Mouse (Mus musculus) spleen, postnatal 4 days (tissue): Measurements from ENCODE around the gene Myl3.

ENCODE experiments used
- DNase-seq, 2 experiments: peaks; one replicate each; pipeline ENCODE4 v3.0.0; 2022; ENCODE audit warnings: low spot score in 2 of 2

Gene Myl3

DNA sequence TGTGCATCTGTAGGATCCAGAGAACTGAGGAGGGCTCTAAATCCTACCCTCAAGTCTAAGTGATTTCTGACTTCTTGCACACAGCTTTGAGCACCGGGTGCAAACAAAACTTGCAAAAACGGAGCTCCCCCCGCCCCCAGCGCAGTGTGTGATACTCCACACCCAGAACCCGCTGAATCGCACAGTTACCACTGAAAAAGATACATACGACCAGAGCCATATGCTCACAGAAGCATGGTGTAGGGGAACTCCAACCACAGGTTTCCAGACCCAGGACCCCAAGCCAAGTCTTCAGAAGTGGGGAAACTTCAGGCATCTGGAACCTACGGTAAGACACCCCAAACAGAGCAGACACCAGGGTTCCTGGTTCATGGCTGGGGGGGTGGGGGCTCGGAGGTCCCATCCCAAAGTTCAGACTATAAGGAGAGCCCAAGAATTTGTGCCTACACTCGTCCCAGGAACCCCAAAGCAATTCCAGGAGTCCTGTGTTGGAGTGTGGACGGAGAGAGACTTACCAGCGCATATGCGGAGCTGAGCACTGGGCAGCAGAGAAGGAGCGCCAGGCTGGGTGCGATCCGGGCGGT, at the start of gene Myl3:
Myl3 (plus strand) TSS at position 151 of the 584 bp plus-strand sequence.
- no peak for DNase-seq

DNA sequence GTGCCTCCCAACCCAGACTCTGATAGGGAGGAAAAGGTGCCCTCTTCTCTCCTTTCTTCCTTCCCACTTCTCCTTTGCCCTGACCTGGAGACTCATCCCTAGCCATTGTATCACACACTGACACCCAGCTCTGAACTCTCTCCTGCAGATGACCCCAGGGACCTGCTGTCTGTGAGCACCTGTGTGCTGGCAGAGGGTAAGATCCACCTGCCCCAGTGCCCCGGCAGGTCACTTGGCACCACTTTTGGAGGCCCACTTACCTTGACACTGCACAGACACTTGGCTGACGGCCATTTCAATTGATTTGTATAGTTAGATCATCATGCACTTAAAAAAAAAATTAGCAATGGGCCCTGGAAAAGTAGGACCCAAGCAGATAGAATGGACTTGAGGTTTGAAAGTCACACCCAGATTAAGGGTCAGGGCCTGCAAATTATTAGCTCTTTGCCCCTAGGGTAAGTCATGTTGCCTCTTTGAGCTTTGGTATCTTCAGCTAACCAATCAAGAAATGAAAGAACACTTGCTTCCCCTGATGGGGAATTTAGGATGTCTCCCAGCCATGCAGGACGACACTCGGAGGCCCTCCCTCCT, 46.4 kb upstream of the Myl3 start:
- no peak for DNase-seq

DNA sequence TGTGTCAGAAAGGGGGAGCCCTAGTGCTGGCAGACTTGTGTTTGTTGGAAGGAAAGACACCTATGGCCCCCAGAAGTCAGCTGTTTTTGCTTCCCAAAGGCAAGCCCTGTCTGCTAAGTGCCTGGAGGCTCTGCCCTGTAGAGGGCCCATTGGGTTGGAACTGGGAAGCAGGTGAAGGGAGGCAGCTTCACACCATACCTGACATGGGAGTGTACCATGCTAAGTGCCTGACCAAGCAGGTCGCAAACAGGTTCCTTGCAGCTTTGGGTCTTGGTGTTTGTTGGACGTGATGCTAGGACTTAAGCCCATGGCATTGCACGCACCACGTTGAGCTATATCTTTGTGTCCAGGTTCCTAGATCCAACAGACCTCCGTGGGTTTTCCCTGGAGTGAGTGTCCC, 45.2 kb upstream of the Myl3 start:
- no peak for DNase-seq

DNA sequence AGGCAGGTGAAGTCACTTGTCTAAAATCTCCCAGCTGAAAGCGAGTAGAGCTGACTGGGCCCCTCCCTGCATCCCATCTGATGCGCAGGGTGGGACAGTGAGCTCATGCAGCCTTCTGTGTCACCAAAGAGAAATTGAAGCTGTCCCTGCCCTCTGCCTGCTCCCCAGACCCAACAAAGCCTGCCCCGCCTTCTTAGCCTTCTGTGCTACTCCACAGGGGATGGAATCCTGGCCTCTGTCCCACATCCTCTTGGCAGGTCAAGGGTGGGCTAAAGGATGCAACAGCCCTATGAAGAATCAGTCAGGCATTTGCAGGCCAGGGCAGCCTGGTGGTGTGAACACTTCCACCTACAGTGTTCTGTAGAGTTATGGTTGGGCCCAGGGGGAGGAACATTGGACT, 44.2 kb upstream of the Myl3 start:
- DNase-seq = no peak

DNA sequence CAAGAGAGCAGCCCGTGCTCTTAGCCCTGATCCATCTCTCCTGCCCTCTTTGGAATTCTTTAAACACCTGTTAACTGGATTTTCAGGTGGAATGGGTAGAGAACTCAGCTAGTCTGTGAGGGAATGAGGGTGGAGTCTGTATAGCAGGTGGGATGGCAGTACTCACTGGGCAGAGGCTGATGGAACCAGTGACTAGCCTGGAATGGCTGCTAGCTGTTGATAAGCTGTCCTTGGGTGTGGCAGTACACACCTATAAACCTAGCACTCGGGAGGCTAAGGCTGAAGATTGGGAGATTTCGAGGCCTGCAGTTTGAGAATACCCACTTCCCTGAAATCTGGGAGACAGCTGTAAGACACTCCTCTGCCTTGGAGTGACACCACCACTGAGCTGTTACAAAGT, 42.1 kb upstream of the Myl3 start:
- DNase-seq = no peak

DNA sequence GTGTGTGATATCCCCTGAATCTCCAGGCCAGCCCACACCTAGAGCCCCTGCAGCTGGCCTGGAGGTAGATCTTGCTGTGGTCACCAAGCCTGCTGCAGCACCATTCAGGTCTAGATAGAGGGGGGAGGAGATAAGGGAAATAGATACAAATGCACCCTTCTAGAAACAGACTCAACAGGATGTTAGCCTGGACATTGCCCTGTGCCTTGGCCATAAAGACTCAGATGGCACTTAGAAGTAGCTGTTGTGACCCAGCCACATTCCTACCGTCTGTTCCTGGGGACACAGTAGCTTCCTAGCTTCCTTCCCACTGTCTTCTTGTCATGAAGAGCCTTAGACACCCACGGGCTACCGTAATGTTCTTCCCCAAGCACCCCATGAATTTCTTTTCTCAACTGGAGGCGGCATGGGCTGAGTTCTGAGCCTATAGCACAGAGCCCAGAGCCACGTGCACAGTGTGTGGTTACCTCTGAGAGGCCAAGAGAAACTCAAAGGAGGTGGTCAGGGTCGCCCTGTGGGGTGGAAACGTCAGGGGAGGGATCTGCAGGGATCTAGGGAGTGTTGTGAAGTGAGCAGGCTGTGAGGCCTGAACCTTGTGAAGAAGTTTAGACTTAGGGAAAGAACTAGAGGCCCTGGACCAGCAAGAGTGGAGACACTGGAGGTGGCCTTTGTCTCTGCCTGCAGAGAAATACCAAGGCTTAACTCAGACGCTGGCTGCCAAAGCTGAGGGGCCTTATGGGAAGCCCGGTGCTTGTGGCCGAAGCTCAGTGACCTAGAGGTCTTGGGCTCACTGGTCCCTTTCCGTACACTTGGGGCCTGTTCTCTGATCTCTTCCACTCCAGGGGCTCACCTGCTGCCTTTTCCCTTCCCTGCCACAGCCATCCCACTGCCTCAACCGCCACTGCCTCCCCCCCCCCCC, 40.3 kb upstream of the Myl3 start:
- no peak for DNase-seq

DNA sequence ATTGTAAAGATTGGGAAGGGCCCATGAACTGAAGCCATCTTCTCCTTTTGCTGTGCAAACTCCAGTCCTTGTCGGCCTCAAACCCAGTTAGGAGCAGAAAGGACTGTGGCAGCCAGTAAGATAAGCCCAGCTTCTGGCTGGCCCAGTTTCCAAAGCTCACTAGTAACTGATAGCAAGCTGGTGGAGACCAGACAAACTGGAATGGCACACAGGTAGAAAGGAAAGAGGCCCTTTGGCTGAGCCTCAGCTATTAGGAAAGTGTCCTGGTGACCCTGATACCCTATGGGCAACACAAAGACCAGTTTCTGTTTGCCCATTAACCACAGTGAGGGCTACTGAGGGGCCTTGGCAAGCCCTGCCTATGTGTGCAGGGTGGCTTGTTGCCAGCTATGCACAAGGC, 38.8 kb upstream of the Myl3 start:
- no peak for DNase-seq

DNA sequence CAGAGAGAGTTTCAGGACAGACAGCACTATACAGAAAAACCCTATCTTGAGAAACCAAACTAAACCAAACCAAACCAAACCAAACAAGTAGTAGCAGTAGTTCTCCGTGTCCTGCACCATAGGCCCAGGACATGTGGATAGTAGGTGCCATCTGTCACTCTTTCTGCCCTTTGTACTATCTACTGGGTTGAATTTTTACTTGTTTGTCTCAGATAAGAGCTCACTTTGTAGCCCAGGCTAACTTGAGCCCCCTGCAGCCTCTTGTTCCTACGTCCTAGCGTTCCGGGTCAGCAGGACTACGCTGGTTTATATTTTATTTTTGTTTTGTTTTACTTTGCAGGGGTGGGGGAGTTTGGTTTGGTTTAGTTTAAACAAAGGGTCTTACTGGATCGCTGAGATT, 37.7 kb upstream of the Myl3 start:
- no peak for DNase-seq

DNA sequence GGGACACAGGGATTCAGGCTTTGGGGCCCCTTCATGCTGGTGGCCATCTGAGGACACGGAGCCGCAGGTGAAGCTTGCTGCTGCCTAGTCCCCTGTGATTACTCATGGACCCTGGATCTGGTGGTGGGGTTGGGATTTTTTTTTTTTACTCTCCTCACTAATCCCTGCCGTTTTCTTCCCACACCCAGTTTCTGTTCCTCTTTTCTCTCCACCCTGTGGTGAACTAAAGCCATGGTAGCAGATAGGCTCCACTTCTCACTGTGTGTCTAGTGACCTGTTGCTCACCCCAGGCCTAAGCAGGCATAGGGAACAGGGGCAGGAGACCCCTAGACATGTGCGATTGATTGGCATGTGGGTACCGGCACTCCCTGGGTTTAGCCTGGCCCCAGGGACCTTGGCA, 34.9 kb upstream of the Myl3 start:
- DNase-seq = no peak

DNA sequence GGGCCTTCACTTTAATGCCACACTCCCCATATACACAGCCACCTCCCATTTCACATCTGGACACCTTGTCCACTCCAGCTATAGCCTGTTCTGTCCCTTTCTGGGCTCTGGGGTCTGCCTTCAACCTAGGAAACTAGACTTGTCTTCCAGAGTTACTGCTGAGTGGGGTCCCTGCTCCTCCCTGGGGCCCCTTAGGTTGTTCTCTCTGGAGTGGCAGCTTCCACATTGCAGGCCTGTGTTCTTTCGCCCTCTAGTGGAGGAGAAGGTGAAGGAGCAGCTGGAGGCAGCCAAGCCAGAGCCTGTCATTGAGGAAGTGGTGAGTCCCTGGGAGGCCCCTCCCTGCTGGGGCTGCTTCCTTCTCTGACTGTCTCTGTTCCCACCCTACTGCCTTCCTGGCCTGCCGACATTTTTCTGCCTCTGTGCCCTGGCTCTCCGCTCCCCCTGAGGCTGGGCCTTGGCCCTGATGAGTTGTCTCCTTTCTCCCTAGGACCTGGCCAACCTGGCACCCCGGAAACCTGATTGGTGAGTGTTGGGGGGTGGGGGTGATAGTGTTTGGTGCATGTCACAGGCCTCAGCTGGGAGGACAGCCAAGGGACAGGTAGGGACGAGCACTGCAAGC, 31.9 kb upstream of the Myl3 start:
- DNase-seq = peak; percentile 77 to 83

DNA sequence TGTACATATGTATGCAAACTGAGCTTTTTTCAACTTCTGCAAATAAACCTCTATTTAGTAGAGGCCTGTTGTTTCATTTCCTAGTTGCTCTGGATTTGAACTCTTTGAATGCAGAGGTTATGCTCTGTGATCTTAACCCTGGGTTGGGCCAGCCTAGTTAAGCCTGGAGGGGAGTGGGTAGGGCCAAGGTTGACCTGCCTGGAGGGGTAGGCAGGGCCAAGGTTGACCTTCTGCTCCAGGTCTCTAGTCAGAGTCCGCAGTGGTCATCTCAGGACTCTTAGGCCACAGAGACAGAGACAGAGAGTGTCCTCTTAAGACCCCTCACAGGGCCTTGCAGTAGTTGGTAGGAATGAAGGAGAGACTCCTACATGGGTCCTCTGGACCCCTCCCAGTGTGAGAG, 30.1 kb upstream of the Myl3 start:
- DNase-seq = no peak

DNA sequence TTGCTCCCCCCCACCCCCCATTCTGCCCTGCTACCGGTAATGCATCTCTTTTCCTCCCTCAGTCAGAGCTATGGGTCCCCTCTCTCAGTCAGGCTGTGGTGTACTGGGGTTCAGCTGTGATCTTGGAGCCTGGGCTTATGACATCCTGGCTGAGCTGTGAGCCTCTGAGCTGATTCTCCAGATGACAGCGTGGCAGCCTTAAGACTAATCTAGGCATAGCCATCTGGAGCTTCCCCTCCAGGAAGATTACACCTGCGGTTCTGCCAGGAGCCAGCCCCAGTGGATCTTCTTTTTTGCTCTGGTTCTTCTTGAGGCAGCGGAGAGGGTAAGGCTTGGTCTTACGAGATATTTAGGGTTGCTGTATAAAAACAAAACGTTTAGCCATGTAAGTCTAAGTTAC, 29.7 kb upstream of the Myl3 start:
- DNase-seq = no peak

DNA sequence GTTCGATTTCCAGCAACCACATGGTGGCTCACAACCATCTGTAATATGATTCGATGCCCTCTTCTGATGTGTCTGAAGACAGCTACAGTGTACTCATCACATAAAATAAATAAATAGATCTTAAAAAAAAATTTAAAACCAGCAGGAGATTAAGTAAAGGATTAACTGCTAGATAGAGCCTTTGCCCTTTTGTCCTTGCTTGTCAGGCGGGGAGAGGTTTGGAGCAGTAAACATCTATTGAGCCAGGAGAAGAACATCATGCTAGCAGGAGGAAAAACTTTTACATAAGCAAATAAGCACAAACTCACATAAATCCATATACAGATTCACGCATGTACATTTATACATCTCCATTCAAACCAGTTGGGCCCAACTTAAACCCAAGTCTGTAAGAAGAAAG, 29.1 kb upstream of the Myl3 start:
- DNase-seq = no peak

DNA sequence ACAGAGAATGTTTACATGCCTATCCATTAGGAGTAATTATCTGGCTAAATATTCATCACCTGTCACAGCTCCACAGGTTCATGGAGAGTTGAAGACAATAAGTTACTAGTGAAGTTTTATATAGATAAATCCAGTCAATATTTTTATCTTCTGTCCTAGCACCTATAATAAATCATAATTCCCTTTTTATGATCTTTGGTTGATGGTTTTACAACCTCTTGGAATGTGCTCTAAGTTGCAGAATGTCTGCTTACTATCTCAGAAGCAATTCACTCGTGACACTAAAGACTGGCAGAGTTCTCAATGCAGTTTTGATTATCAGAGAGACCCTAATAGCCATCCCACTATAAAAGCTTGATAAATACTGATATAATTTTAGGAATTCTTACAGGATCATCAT, 28.3 kb upstream of the Myl3 start:
- no peak for DNase-seq

DNA sequence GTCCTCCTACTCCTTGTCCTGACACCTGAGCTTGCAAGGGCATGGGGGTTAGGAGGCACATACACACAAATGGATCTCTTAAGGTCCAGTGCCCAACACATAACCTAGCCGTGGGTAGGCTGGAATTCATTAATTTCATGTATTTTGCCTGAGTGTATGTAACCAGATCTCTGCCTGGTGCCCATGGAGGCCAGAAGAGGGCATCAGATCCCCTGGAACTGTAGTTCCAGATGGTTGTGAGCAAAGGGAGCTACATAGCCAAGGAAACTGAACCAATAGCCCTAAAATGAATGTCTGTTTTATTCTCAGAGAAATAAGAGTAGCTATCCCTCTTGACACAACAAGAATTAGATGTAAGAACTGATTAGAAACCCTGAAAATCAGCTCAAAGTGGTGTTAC, 26.2 kb upstream of the Myl3 start:
- no peak for DNase-seq

DNA sequence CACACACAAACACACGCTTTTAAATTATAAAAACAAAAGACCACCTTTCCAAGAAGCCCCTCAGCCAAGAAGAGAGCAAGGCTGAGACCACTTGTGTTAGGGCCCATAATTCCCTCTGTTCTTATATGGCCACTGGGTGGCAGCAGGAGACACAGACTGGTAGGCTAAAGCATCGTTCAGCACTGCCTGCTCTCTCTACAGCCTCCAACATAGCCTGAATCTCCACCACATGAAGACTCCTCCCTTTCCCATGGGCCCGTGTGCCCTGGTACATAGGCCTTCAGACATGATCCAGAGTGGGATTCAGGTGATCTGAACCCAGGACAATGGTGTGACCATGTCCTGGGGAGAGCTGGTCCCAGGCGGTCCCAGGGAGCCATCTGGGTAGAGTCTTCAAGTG, 24.9 kb upstream of the Myl3 start:
- DNase-seq = no peak

DNA sequence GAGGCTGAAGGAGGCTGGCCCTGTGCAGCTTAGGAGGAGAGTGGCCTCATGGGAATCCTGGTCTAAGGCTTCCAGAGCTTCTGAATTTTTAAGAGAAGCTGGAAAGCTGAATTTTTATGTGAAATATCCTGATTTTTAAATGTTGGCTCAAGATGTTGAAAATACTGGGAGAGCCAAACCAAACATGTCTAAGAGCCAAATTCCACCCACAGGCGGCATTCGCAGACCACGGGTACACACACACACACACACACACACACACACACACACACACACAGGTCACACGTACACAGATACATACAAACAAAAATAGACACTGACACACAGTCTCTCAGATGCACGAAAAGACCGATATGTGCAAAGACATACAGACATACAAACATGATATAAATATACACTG, 23.6 kb upstream of the Myl3 start:
- DNase-seq = no peak

DNA sequence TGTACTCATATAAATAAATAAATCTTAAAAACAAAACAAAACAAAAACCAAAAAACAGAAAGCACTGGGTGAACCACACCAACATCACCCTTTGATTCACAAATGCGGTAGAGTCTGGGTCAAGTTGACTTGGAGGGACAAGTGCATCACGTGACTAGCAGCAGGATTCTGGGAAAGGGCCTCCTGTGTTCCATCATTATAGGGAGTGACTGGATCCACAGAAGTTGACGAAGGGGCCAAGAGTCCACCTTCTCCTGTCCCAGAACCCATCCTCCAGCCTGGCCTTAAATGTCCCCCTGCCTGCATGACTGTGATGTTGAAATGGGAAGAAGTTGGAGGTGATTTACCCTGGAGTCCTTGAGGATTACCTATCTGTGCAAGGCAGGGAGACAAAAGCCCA, 22.9 kb upstream of the Myl3 start:
- DNase-seq = no peak

DNA sequence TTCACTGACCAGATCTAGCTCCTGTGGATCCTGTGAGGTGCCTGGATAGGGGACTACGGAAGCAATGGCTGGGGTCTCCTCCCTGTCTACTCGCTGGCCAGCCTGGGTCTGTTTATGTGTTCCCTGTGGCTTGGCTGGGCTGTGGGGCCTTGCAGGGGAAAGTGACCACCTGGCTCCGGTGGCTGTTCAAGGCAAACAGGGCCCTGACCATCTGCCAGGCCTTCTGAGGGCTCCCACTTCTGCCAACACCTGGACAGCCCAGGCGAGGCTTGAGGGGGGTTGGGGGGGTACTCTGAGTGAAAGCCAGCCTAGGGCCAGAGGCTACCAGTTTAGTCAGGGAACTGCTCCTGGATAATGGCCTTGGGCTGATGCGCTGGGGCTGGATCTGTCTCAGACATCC, 21.7 kb upstream of the Myl3 start:
- no peak for DNase-seq

DNA sequence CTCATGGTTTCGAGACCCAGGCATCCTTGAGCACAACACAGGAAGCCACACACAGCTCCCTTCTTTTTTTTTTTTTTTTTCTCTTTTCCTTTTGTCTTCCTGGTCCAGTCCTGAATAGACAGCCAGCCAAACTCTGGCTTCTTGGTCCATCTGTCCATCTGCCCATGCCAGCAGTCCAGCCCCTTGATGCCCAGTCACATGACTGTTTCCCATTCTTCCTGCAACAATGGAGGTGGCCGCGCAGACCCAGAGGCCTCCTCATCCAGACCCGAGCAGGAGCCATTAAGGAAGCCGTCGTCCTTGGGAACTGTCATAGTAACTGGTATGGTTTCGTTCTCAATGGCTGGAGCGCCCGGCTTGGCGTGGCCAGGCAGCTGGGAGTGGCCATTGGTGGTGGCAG, 19.6 kb upstream of the Myl3 start:
- no peak for DNase-seq

DNA sequence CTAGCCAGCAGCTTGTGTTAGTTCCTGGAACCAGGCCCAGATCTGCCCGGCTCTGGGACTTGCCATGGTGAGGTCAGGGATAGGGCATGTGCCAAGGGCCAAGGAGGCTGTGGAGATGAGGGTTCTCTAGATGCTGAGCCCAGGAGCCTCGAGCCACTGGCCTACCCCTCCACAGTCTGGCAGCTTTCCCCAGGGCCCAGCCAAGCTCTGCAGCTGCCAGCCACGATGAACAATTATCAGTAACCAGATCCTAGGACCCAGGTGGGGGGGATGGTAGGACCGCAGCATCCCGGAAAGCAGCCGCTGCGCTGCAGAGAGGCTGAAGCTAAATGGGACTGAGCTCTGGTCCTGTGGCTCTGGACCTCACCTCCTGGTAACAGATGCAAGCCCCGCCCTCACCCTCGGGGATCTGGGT, 15.9 kb upstream of the Myl3 start:
- DNase-seq = no peak

DNA sequence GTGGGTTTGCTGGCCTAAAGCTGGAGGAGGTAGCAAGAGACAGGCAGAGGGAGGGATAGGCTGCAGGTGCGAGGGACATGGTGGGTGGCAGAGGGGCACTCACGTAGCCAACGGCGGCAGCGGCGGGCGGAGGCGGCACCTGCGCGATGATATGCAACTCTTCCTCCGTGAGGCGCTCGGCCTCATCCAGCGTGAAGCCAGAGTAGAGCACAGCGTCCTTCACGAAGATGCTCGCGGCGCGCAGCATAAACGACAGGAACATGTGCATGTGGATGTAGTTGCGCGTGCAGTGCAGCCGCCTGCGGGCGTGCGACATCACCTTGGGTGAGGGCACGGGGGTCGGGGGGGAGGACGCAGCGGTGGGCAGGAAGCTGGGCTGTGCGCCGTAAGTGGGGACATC, 14.8 kb upstream of the Myl3 start:
- no peak for DNase-seq

DNA sequence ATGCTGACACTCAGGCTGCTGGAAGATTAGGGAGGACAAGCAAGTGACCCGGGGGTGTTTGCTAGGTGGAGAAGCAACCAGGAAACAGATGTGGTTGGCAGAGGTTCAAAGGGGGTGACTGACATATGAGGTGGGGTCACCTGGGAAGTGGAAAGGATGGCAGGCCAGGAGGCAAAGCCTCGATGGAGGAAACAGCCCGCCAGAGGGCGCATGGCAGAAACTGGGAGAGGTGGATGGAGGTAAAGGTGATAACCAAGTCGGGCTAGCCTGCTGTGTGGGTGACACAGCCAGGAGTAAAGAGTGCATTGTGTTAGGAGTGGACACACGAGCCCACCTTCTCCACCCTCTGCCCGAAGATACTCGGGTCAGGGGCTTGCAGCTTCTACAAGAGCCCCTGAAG, 11.8 kb upstream of the Myl3 start:
- DNase-seq = peak; percentile 41 to 85
